Mouse (Mus musculus) right cerebral cortex, postnatal 4 days (tissue): Measurements from ENCODE around the gene Mrpl39.

Experiments
- DNase-seq: peaks from one replicate; pipeline ENCODE4 v3.0.0-alpha.2; 2022

Mrpl39 gene

DNA sequence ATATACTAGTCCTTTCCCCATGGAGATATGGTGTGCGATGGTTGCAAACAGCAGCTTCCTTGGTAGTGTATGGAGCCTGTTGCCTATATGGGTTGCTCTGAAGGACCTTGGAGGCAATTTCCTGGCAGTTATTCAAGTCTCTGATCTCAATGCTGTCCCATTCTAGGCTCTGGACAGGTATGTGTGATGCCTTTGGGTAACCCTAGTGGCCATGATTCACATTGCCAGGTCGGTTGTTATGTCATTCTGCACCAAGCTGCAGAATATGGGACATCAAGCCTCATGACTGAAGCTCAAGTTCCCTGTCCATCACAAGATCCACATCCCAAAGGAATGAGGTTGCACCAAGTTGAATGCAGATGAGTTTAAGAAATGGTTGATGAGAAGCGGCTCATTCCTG, 1.8 kb upstream of the Mrpl39 start:
- no peak for DNase-seq

DNA sequence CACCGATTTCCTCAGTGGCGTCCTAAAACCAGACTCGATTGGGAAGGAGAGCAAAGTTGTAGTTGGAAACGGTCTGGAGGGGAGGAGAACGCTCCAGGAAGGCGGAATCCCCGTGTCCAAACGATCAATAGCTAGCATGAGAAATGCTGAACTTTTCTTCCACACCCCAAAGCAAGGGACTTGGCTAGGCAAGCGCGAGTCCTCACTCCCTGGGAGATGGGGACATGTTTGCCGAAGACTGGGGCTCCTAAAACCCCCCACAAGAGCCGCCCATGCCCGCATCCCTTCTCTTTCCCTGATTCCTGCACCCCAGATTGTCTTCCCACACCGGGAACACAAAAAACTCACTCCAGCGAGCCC, 756 bp downstream of the Mrpl39 start:
- DNase-seq, result no peak

DNA sequence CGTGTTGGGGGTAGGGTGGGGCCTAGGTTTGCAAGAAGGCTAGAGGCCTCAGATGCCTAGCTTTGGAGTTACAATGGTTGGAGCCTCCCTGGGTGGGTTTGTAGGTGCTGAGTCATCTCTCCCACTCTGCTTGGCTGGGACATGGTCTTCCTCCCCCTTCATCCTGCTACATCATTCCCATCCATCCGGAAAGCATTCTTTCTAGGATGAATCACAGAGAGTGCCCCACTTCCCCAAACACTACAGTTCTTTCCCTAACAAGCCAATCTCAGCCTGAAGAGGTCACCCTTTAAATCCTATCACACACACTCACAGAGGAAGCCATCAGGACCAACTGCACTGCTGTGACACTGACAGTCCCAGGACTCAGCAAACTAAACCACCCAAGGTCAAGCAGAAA, 14.9 kb downstream of the Mrpl39 start:
- DNase-seq, result no peak

DNA sequence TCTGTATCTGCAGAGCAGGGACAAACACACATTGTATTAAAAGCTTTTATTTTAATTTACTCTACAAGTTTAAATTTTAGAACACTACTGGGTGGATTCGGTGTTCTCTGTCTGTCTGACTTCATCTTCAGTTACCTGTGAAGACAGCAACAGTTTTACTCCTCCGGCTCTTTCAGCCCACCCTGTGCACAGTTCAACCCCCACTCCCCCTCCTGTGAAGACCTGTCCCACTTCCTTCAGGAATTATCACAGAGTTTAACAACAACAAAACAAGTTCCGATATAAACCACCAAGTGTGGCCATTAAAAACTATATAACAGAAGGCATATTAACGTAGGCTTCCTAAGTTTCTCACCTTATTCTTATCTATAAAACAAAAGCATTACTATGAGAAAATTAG, 17.3 kb downstream of the Mrpl39 start:
- DNase-seq, result no peak

DNA sequence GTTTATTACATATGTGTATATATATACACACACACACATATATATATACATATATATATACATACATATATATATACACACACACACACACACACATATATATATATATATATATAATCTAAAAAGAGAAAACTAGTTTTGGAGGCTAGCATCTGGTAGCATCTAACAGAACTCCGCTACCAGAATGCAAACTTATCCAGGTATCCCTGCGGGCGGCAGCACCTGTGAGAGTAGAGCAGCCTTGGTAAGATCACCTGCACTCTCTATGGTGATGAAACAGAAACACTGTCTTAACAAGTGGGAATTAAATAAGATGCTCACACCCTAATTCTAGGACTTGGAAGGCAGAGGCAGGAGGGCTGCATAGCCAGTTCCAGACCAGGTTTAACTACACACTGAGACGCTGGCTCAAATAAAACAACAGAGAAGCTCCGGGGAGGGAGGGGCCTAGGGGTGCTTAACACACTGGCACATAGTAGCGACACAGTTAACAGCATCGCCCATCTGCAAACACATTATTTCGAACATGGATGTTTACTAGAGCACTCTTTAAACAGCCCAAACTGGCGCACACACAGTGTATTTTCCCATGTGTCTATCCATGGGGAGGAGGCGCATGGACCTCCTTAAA, 17.8 kb downstream of the Mrpl39 start:
- no peak for DNase-seq

DNA sequence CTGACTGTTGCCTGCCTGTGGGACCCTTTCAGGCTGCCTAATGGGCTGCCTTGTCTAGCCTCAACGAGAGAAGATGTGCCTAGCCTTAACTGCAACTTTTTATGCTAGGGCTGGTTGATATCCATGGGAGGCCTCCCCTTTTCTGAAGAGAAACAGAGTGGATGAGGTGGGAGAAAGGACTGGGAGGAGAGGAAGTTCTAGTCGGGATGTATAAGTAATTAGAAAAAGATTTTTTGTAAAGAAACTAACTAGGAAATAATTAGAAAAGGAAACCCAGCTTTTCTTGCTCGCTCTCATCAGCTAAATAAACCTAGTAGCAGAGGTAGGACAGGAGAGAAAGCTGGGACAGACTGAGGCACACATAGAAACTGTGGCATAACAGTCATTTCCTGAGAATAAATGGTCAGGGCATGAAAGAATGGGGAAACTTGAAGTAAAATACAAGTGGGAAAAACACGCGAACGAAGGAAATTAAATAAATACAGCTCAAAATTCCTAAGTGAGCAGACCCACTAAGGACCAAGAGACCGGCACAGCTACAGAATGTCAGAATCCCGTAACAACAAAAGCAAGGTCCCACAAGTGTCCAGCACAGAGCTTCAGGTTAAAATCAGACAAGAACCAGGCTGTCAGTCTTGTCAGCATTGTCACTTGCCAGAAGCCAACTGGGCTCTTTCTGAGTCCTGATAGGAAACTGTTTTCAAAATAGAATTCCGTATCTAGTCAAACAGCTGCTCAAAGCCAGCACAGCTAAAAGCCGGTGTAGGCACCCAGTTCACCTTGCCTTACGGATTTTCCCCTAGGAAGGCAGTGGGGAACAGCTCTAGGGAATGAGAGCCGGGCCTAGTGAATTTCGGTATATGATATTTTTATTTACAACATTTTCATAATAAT, 18.6 kb downstream of the Mrpl39 start:
- DNase-seq, result no peak

DNA sequence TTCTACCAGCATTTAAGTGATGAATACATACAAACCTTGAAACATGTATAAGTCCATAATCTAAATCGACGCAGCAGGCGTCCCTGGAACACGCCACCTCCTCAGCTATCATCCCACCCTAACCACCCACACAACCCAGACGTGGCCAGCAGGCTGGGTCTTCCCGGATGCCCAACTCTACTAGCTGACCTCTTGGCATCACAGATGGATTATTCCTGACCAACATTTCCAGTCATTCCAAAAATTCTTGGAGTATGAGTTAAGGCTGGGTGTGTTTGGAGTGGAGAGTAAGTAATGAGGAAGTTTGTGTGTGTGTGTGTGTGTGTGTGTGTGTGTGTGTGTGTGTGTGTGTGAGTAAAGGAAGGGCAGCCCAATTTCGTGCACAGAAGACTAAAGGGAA, 19.3 kb downstream of the Mrpl39 start:
- no peak for DNase-seq

DNA sequence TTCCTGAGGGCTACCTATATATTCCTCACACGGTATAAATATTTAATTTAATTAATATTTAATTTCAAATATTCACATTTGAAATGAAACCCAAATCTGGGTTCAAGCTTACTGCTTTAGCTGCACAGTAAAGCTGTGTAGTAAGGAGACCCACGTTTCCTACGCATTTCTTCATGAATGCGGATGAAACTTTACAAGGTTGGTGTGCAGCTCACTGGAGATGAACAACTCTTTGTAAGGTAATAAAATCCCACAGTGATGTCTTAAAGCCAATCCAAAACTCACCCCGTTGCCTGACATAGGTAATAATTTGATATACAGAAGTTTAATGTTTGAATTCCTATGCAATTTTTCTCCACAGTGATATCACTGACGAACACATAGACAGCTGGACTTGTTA, 20.6 kb downstream of the Mrpl39 start:
- DNase-seq, result no peak

DNA sequence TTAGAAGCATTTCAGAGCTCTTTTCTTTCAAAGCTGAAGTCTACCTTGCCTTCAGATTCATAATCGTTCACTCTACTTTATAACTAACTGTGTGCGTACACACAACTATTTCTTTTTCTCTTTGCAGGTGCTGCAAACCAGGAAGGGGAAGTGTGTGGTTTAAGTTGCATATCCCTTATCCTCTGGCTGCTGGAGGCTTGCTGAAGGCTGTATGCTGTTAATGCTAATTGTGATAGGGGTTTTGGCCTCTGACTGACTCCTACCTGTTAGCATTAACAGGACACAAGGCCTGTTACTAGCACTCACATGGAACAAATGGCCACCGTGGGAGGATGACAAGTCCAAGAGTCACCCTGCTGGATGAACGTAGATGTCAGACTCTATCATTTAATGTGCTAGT, 21.6 kb downstream of the Mrpl39 start:
- DNase-seq, result no peak

DNA sequence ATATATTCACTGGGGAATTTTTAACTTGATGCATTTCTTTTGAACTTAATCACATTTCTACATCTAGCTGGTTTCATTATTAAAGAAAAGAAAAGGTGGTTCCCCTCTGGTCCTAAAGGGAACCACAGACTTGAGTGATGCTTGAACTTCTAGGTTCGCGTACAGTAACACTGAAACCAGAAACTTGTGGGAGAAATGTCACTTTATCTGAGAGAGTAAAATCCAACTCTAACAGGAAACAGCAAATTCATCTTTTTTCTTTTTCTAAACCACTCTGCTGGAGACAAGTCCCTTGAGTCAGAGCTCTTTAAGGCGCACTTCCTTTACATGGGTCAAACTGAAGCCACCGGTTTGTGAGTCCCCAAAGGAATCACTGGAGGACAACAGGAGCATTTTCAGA, 22.4 kb downstream of the Mrpl39 start:
- no peak for DNase-seq

DNA sequence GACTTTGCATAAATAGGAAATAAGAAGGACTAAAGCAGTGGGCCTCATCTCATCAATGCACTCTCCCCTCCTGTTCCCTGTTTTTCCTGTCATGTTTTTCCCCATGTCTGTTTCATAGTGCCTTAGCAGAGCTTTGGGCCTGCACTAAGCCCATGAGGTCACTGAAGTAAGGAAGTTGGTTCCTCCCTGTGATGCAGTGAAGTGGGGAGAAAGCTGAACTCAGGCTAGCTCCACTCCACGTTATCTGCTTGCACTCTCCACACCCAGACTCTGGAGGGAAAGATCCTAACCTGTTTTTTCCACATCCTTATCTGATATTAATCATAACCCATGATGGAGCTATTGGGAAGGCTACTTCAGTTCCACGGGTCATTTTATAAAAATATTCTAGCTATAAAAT, 26.9 kb downstream of the Mrpl39 start:
- DNase-seq, result no peak

DNA sequence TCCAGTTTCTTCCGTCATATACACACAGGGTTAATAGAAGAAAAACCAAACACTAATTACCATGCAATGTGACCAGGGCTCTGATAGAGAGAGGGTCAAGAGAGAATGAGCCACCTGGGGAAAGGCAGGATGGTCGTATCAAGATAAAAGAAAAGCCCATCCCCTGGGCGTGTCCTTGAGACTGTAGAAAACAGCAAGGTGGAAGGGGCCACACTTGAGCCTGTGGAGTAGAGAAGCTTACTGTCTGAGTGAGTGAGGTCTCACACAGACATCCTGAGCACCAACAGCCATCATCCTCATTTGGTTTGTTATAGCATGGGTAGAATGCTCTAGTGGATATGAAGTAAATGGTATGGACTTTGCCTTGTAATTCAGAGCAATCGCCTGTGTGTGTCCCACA, 27.7 kb downstream of the Mrpl39 start:
- no peak for DNase-seq

DNA sequence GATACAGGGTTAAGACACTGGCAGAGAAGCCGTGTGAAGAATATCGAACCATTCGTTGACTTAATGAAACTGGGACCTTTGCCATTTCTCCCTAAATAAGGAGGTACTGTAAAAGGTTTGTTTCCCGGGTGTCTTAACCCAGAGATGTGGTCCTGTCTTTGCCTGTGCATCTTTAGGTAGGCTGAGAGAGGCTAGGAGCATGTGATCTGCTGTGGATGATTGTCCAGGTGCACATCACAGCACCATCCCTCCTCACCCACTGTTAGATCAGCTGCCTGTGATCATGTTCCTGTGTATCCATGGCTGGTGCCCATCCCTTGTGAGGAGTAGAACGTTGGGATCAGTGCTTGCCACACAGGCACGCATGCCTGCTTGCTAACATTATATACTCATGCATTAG, 29.0 kb downstream of the Mrpl39 start:
- DNase-seq, result no peak

DNA sequence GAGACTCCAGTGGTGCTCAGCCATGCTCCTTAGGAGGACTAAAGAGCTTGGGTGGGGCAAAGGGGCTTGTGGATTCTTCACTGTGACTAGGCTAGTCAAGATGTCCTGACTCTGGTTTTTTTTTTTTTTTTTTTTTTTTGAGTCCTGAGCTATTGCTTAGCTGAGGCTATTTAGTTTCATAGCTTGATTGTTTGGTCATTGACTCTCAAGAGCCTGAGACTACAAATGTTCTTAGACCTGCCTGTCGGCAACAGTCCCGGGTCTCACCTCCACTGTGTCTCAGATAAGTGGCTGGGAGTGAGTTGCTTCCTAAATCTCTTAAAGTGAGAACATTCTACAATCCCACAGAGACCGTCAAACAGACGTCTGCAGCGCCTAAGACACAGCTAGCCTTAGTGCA, 30.0 kb downstream of the Mrpl39 start:
- no peak for DNase-seq

DNA sequence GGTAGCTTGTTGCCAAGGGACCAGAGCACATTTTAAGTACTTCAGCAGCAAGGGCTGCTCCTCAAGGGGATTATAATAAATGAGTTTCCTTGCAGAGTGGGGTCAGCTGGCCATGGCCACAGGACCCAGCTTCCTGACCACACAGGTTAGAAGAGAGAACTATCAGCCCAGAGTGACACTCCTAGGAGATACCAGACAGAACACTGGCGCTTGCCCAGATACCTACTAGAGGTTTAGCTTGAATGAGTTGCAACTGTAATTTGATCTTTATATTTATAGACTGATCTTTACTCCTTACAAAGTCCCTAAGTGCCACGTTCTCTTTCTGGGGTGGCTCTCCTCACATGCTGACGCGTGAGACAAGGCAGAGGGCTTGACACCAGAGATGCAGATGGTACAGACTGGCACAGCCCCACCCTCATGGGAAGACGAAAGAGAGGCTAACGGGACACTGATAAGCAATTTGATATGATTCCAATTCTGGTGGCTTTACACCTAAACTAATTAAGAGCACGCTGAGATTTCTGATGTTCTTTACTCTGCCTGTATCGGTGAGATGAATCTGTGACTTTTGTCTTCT, 30.8 kb downstream of the Mrpl39 start:
- no peak for DNase-seq

DNA sequence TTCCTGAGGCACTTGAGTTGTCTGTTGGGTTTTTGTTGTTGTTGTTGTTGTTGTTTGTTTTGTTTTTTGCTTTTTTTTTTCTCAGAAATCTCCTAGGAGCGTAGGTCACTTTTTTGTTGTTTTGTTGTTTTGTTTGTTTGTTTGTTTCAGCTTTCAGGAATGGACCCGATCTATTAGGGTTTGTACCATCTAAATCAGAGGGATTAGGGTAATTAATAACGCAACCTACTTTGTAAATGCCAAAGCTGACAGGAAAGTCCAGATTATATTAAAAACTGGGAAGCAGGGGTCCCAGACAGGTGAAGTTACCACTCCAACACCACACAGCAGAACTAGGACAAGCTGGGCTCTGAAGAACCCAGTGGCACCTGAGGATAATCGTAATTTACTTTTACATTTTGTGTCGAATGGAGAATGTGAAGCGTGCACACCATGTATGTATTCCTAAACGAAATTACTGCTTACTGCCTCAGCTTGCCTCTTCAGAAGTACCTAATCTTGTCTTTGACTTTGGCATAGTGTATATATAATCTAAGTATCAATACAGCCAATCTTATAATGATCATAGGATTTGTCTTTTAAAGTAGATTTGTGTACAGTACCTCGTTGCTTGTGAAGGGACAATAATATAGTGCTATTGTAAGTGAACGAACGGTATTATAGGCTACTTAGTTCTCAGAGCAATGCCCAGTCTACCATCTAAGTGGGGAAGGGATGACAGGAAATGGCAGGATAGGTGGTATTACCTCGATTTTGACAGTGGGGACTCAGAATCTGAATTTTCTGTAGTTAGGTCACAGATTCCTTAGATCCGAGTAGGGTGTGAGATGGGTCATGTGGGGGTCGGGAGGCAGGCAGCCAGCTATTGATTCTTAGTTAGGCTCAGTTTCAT, 31.5 kb downstream of the Mrpl39 start:
- DNase-seq, result no peak

DNA sequence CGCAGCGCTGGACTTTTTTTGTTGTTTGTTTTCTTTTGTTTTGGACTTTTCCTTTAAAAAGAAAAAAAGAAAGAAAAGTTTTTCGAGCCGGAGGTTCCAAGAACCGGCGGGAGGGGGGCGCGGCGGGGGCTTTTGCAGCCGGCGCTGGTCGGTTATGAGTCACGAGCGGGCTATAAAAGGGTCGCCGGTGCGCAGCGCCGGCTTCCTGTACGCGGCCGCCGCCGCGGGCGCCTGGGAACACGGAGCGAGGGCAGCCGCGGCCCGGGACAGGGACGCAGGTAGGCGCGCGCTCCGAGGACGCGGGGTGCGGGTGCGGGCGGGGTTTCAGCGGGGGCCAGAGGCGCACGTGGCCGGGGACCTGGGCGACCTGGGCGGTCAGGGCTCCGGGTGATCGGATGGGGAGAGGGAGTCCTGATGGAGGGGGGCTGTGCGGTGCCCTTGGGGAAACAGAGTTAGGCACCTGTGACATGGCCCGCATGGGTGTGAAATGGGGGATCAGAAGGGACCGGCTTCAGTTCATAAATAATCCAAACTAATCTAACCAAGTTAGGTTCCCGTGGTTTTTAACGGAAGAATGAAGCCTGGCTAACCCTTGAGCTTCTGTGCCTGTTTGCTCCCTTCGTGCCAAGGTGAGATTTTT, 32.3 kb downstream of the Mrpl39 start:
- DNase-seq, result peak; percentile 22

DNA sequence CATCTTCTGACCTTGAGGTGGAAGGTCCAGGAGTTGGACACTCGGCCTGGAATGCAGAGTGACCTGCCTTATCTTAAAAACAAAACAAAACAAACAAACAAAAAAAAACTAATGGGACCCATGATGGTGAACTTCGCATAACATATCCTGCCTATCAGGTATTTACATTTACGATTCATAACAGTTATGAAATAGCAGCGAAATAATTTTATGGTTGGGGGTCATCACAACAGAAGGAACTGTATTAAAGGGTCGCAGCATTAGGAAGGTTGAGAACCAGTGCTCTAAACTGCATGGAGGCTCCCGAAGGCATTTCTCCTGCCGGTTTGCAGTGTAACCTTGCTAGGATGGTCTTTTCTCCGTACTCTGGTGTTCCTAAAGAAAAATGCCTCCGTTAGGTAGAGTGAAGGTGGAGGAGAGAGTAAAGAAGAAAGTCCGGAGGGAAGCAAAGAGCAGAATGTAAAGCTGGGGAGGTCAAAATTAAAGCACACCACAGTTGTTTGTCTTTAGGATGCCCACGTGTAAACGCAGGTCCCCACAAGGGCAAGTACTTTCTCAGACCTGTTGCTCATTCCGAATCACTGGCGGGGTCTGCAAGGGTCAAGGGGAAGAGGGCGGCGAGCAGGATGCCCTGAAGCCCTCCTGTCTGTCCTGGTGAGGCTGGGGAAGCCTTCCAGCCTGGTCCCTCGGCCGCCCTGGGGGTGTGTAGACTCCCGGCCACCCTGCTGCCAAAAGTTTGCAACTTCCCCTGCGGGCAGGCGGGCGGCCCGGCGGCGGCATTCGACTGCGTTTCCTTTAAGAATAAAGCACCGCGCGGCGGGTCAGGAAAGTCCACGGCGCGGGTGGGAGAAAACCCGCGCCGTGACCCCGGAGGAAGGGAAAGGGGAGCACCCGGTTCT, 33.1 kb downstream of the Mrpl39 start:
- DNase-seq, result peak; percentile 9

DNA sequence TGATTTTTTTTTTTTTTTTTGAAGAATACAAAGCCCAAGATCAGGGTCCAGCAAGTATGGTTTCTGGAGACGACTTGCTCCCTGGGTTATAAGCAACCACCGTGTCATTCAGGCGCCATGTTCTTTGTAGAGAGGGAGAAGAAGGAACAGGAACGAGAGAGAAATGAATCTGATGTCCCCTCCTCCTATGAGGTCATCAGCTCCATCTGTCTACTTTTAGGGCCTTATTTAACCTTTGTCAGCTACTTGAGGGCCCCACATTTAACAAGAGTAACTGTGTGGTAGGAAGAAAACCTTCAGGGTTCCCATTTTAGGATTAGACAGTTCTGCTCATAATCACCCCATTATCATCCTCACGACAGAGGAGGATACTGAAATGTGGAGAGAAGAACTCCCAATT, 34.5 kb downstream of the Mrpl39 start:
- DNase-seq, result no peak

DNA sequence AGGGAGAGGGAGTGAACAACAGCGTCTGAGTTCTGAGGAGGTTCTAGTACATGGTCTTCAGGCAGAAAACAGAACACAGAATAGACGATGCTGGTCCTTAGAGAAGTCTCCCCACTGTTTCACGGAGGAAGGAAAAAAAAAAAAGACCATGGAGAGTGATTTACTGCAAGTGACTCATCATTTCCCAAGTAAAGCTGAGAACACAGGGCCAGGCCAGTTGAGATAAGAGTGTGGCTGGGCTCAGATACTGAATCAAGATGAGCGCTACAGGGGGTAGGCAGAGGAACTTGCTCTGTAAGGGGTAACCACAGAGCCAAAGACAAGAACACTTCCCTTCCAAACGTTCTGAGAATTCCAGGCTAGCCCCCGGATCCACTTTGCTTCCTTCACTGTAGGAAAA, 36.8 kb downstream of the Mrpl39 start:
- no peak for DNase-seq

DNA sequence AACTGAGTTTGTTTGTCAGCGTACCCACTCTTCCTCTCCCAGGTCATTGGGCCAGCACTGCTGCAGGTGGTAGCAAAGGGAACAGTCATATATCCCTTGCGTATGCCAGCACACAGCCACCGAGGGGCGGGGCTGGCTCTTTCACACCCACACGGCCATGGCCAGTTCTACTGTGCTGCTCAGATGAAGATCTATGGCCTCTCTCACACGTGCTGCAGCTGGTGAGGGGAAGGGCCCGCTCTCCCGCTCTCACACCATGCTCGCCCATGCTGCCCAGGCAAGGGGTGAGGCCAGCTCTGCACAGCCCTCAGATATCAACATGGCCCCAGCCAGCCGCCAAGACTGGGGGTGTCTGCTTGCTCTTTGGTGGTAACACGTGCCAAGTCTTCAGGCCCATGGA, 39.4 kb downstream of the Mrpl39 start:
- DNase-seq, result no peak

DNA sequence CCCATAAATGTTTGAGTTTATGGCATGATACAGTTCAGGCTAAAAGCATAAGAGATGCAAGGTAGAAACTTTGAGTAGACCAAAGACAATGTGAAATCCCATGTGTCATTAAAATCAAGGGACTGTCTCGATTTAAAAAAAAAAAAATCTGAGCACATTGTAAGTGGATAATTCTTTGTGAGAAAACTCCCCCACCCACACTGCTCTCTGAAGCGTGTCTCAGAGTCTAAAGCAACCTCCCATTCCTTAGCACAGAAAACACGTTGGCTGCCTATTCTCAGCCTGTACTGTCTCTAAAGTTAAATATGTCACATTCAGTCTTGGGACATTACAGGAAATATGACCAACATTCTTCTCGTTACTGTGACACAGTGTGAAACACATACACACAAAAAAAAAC, 53.6 kb downstream of the Mrpl39 start:
- DNase-seq, result no peak
